Mouse (Mus musculus) megakaryocyte, embryonic 14.5 days (primary cell): Measurements from ENCODE around the gene A630001G21Rik.

Experiments used
- FLI1 ChIP-seq: IDR thresholded peaks from 2 replicates; pipeline ENCODE4 v1.6.1; 2012; ENCODE audit warnings: low read length, inconsistent platforms, mixed read lengths
- GATA1 ChIP-seq: IDR thresholded peaks from 3 replicates; pipeline ENCODE4 v1.6.1; 2012; ENCODE audit warnings: mixed read lengths, low read length, inconsistent platforms, borderline replicate concordance

DNA sequence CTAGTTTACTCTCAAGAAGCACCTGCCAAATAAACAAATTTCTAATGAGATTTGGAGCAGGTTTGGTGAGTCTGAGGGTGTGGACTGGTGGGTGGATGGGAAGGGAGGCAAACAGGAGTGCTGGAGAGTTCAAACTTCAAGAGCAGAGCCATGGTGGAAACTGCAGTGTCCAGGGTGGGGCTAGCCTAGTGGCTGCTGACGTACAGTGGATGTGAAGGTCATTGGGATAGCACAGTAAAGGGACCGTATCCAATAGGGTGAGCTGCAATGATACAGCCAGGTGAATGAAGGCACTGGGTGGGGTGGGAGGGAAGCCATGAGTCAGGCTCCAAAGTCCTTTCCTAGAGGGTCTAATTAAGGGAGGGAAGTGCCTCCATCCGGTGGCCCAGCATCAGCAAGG is 12.1 kb upstream of the A630001G21Rik start:
- TF ChIP-seq GATA1, result no peak
- no peak for TF ChIP-seq FLI1
